Mouse (Mus musculus): ENCODE results near the gene Sars2.
A peak's percentile ranks its signal among the peaks of the same experiment; 100 is the strongest.
"Not testable (repeated sequence)": the region's sequence is repeated elsewhere in the genome, so short reads cannot be mapped to it uniquely, and the experiment has no call there.

The Sars2 gene

GRCm38 (mm10) chr7:28741709-28742438 lies at the start of gene Sars2, which contains the start of gene Mrps12:
Sars2 (plus strand) TSS chr7:28741992.
Mrps12 (minus strand) TSS chr7:28741820.
- peak; percentile 94 for DNase-seq

GRCm38 (mm10) chr7:28692545-28693320 lies 49.1 kb upstream of the Sars2 start, which contains the start of gene Fbxo27:
Fbxo27 (plus strand) TSS chr7:28692849.
- DNase-seq: peak; percentile 62

GRCm38 (mm10) chr7:28693321-28693966 lies 48.3 kb upstream of the Sars2 start:
- DNase-seq: peak; percentile 52

GRCm38 (mm10) chr7:28694423-28694822 lies 47.4 kb upstream of the Sars2 start:
- no peak for DNase-seq

GRCm38 (mm10) chr7:28694966-28695511 lies 46.8 kb upstream of the Sars2 start:
- DNase-seq: no peak

GRCm38 (mm10) chr7:28697277-28697676 lies 44.5 kb upstream of the Sars2 start:
- DNase-seq: no peak

- no peak for DNase-seq
Measured at GRCm38 (mm10) chr7:28700269-28700668, 41.5 kb upstream of the Sars2 start.

- DNase-seq: not testable (repeated sequence)
Measured at GRCm38 (mm10) chr7:28701306-28701705, 40.5 kb upstream of the Sars2 start.

GRCm38 (mm10) chr7:28702601-28703143 lies 39.1 kb upstream of the Sars2 start:
- DNase-seq: no peak

- no peak for DNase-seq
Measured at GRCm38 (mm10) chr7:28709454-28709853, 32.3 kb upstream of the Sars2 start.

- DNase-seq: no peak
Measured at GRCm38 (mm10) chr7:28710962-28711361, 30.8 kb upstream of the Sars2 start.

- no peak for DNase-seq
Measured at GRCm38 (mm10) chr7:28714667-28715066, 27.1 kb upstream of the Sars2 start.

- no peak for DNase-seq
Measured at GRCm38 (mm10) chr7:28715598-28715997, 26.2 kb upstream of the Sars2 start.

GRCm38 (mm10) chr7:28716590-28717281 lies 25.1 kb upstream of the Sars2 start, which contains the start of gene Fbxo17:
Fbxo17 (plus strand) TSS chr7:28716804.
- peak; percentile 36 for DNase-seq

GRCm38 (mm10) chr7:28717726-28718125 lies 24.1 kb upstream of the Sars2 start:
- DNase-seq: no peak

- DNase-seq: no peak
Measured at GRCm38 (mm10) chr7:28719159-28719558, 22.6 kb upstream of the Sars2 start.

- DNase-seq: no peak
Measured at GRCm38 (mm10) chr7:28719650-28720049, 22.1 kb upstream of the Sars2 start.

- no peak for DNase-seq
Measured at GRCm38 (mm10) chr7:28720753-28721537, 20.8 kb upstream of the Sars2 start.

GRCm38 (mm10) chr7:28722079-28722478 lies 19.7 kb upstream of the Sars2 start:
- no peak for DNase-seq

- no peak for DNase-seq
Measured at GRCm38 (mm10) chr7:28724613-28725012, 17.2 kb upstream of the Sars2 start.

- peak; percentile 86 for DNase-seq
Measured at GRCm38 (mm10) chr7:28726600-28726999, 15.2 kb upstream of the Sars2 start.
